Mouse (Mus musculus) forebrain, embryonic 12.5 days (tissue): ENCODE data around the gene Bcas3. TPM values are rescaled to one million over a fixed set of nuclear protein-coding genes. Genes with fewer than 3 reads are reported as not detected.

Experiments
- ATAC-seq: fragments of 200-750 bp; cut with Nextera tagmentation; 2 replicates; pipeline ENCODE4 v1.8.0; 2017; ENCODE audit warnings: moderate TSS enrichment; ENCODE audit not compliant: low FRiP score
- H3K27ac ChIP-seq: fragments of 300-500 bp; sonication (generic); 2 replicates; pipeline ENCODE4 v1.5.1; 2016; ENCODE audit warnings: mild to moderate bottlenecking
- H3K27me3 ChIP-seq: fragments of 300-500 bp; sonication (generic); 2 replicates; pipeline ENCODE4 v1.6.1; 2016; ENCODE audit warnings: mild to moderate bottlenecking
- H3K36me3 ChIP-seq: fragments of 300-500 bp; sonication (generic); replicated peaks from 2 replicates; pipeline ENCODE4 v1.6.1; 2016; ENCODE audit warnings: mild to moderate bottlenecking
- H3K4me1 ChIP-seq: fragments of 300-500 bp; sonication (generic); 2 replicates; pipeline ENCODE4 v1.6.1; 2016
- H3K4me2 ChIP-seq: fragments of 300-500 bp; sonication (generic); 2 replicates; pipeline ENCODE4 v1.6.1; 2016; ENCODE audit warnings: mild to moderate bottlenecking, moderate library complexity
- H3K4me3 ChIP-seq: fragments of 300-500 bp; sonication (generic); replicated peaks from 2 replicates; pipeline ENCODE4 v1.5.1; 2016; ENCODE audit warnings: mild to moderate bottlenecking
- H3K9ac ChIP-seq: fragments of 300-500 bp; sonication (generic); 2 replicates; pipeline ENCODE4 v1.6.1; 2016; ENCODE audit warnings: mild to moderate bottlenecking
- H3K9me3 ChIP-seq: fragments of 300-500 bp; sonication (generic); 2 replicates; pipeline ENCODE4 v1.6.1; 2016
- WGBS: fragments of 180-500 bp; shearing (Covaris S2); methylation state at CpG from one replicate; pipeline ENCODE4 v1.1.7; 2016; 5-methylcytosine and 5-hydroxymethylcytosine counted together
- polyA plus RNA-seq: library from polyadenylated mRNA; unstranded; fragments of >200 nt; fragmentation: Nextera tagmentation; extraction: Ambion mirVana; gene quantifications from 2 replicates; pipeline ENCODE4 v1.2.1, GENCODE M21; 2016

Gene Bcas3
- polyA plus RNA-seq, 1 experiment from 2014 or later = 19.1 TPM

DNA sequence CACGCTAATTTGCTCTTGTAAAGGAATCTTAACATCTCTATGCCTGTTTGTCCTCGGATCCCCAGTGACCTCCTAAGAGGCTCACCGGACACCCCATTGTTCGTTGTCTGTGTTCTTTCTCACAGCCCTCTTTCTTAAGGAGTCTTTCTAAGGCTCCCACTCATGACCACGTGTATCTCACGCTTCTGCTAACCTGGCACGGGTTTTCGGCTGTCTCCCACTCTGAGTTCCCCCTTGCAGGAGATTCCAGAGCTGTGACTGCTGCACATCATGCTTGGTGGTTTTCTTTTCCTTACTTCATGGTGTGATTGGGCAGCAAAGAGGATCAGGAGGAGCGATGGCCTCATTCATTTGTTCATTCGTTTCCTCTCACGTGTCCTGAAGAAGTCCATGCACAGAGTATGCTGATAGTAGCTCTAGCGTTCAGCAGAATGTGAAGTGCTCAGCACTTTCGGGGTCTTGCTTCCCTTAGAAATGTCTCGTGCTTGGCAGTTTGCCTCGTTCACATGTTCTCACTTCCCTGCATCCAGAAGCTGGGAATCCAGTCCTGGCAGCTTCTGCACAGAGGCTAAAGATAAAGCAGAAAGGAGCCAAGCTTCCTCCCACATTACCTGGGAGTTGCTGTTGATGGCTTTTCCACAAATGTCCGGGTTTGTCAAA, 172.0 kb downstream of the Bcas3 start:
- 9% methylated on average over 16 of the region's 16 CpGs for WGBS
- H3K4me3 ChIP-seq = peak overlapping the region; percentile 28; the same call in 1 of the 2 replicates
- H3K9me3 ChIP-seq = no peaks in the 10 kb centered on the region
- no peak overlapping the region for H3K27ac ChIP-seq
- peaks cover 67% of the 10 kb centered on the region for H3K27me3 ChIP-seq
- no peaks in the 10 kb centered on the region for H3K36me3 ChIP-seq
- peaks cover 33% of the 10 kb centered on the region for H3K4me1 ChIP-seq
- H3K9ac ChIP-seq = peak overlapping the region; percentile 18; the same call in 1 of the 2 replicates
- peak overlapping the region; percentile 54 for H3K4me2 ChIP-seq
- ATAC-seq = no peak

DNA sequence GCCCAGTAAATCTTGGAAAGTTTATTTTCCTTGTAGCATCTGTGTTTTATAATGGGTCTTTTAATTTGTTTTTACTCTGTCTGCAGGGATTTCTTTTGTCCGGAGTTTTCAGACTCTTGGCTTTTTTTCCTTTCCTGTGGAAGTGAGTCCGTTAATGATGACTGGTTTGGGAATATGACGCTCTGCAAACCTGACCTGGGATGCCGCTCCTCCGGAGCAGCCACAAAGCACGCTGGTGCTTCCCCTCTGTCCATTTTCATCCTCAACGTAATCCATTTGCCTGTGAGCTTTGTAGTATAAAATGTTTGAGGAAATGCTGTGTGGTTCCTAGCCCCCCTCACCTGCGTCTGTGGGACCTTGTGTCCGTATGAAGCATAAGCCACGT, 172.5 kb downstream of the Bcas3 start:
- peaks cover 33% of the 10 kb centered on the region for H3K4me1 ChIP-seq
- H3K36me3 ChIP-seq = no peaks in the 10 kb centered on the region
- 28% methylated on average over 10 of the region's 10 CpGs for WGBS
- ATAC-seq = no peak
- H3K4me2 ChIP-seq = 0 out of 2 replicates have a peak overlapping the region, but pooled peaks have one; percentile 54
- peaks cover 62% of the 10 kb centered on the region for H3K27me3 ChIP-seq
- H3K27ac ChIP-seq = no peak overlapping the region
- H3K9me3 ChIP-seq = no peaks in the 10 kb centered on the region
- no peak overlapping the region for H3K9ac ChIP-seq
- no peak overlapping the region for H3K4me3 ChIP-seq

DNA sequence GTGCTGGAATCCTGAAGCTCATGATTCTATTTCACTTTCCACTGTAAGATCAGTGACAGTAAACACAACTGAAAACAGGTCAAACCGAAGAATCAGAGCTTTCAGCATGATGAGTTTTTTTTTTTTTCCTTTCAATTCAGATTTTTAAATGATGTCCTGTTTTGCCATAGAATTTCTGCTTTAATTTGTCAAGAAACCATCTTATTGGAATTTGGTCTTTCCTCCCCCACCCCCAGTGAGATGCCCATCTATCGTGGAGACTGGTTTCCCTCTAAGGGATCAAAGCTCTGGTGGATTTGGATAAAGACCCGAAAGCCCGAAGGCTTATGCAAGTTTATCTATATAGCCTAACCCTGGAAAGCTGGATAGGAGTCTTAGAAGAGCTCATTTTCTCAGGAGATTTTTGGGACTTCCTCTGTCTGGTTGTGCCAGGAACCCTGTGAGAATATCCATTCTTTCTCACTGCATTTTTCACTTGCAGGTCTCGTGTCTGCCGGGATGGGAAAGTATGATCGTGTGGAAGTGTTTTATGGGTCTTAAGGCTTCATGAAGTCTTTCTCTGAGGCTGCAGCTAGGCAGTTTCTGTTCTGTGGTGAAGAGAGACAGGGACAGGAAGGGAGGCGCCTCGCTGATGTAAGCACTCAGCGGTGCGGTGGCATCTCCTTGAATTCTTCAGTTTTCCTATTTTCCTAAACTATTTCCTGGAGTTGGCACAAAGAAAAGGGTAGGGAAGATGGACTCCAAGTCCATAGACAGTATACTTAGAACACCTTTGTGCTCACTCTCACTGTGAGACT, 173.2 kb downstream of the Bcas3 start:
- Histone ChIP-seq H3K27me3 (peaks cover 60% of the 10 kb centered on the region), H3K4me2 (no peak overlapping the region), H3K9me3 (no peaks in the 10 kb centered on the region), H3K27ac (no peak overlapping the region), H3K4me1 (peaks cover 33% of the 10 kb centered on the region), H3K36me3 (no peaks in the 10 kb centered on the region), H3K9ac (no peak overlapping the region), H3K4me3 (no peak overlapping the region)
- WGBS = 35% methylated on average over 11 of the region's 11 CpGs
- no peak for ATAC-seq

DNA sequence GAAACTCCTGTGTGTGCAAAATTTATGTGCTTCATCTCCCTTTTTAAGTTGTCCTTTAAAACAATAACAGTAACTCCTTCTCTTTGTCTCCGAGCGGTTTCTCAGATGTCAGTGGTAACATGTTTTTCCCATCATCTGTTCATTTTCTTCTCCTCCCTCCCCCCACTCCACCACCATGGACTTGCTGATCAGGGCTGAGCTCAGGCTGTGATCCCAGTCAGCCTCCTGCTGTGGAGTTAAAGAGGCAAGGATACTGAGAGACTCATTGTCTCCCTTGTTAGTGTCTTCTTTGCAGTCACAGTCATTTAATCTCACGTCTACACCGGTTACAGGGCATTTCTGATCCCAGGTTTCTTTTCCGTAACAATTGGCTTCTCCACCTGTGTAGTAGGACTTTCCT, 174.3 kb downstream of the Bcas3 start:
- H3K27me3 ChIP-seq = peaks cover 58% of the 10 kb centered on the region
- WGBS = 23% methylated on average over 5 of the region's 5 CpGs
- H3K4me3 ChIP-seq = no peak overlapping the region
- H3K36me3 ChIP-seq = no peaks in the 10 kb centered on the region
- peaks cover 33% of the 10 kb centered on the region for H3K4me1 ChIP-seq
- no peaks in the 10 kb centered on the region for H3K9me3 ChIP-seq
- H3K4me2 ChIP-seq = no peak overlapping the region
- no peak for ATAC-seq
- H3K27ac ChIP-seq = no peak overlapping the region
- no peak overlapping the region for H3K9ac ChIP-seq

DNA sequence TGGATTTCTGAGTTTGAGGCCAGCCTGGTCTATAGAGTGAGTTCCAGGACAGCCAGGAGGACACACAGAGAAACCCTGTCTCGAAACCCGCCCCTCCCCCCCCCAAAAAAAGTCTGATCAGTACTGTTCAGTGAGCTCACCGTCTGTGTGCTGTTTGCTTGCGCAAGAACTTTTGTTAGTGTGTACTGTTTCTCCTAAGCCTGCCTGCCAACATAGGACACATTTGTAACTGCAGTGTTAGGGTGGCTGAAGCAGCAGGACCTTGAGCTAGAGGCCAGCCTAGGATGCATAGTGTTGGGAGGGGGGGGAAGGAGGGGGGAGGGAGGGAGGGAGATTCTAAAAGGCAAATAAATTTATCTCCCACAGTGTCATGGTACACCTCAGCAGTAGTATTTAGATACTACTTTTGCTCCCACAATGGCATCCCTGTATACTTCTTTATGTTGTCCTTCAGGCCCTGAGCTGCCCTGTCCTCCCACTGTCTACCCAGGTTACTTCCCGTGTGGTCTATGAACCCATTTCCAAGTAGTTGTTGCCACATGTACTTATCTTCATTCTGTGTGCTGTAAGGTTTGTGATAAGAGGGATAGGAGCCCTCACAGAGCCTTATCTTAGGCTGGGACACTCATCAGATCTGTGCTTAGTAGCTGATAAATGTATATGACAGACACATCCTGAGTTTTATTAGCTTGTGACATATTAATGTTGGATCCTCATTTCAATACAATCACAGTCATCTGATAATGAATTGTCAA, 176.7 kb downstream of the Bcas3 start:
- ATAC-seq = no peak
- Histone ChIP-seq H3K4me2 (no peak overlapping the region), H3K9me3 (no peaks in the 10 kb centered on the region), H3K27ac (no peak overlapping the region), H3K4me3 (no peak overlapping the region), H3K36me3 (no peaks in the 10 kb centered on the region), H3K4me1 (peaks cover 21% of the 10 kb centered on the region; the same call in 1 of the 2 replicates), H3K27me3 (peaks cover 42% of the 10 kb centered on the region), H3K9ac (no peak overlapping the region)
- 68% methylated on average over 5 of the region's 5 CpGs for WGBS

GRCm38 (mm10) chr11:85540989-85541388, 188.0 kb downstream of the Bcas3 start:
- H3K9ac ChIP-seq = no peak overlapping the region

DNA sequence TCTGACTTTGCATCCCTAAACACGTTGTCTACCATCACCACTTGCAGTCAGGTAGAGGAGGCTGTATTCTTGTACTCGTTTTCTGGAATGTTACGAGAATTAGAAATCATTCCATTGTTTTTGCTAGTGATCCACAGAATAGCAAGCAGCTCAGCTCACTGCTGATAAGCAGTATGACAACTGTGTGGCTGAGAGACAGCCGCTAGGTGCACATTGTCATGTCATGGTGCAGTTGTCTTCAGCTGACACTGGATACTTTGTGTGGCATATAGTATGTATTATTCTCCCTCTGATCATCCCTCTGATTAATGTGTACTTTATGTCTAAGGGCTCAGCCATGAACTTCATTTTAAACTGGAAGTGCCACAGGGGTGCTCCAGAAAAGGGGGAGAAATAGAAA, 190.3 kb downstream of the Bcas3 start:
- H3K9me3 ChIP-seq = no peaks in the 10 kb centered on the region
- 0 out of 2 replicates have a peak, but pooled peaks cover 2% of the 10 kb centered on the region for H3K4me1 ChIP-seq
- ATAC-seq = no peak
- H3K36me3 ChIP-seq = no peaks in the 10 kb centered on the region
- no peak overlapping the region for H3K9ac ChIP-seq
- no peak overlapping the region for H3K4me3 ChIP-seq
- no peaks in the 10 kb centered on the region for H3K27me3 ChIP-seq
- 82% methylated on average over 4 of the region's 4 CpGs for WGBS
- H3K4me2 ChIP-seq = no peak overlapping the region
- no peak overlapping the region for H3K27ac ChIP-seq

More at GRCm38 (mm10) chr11:85540989-85541388, 188.0 kb downstream of the Bcas3 start:
- 83% methylated on average over 4 of the region's 4 CpGs for WGBS
- H3K4me1 ChIP-seq = no peaks in the 10 kb centered on the region
- no peaks in the 10 kb centered on the region for H3K36me3 ChIP-seq
- no peak for ATAC-seq
- no peak overlapping the region for H3K4me3 ChIP-seq
- no peaks in the 10 kb centered on the region for H3K27me3 ChIP-seq
- no peak overlapping the region for H3K27ac ChIP-seq
- H3K9me3 ChIP-seq = no peaks in the 10 kb centered on the region
- no peak overlapping the region for H3K4me2 ChIP-seq

- Histone ChIP-seq H3K9me3 (no peaks in the 10 kb centered on the region), H3K36me3 (no peaks in the 10 kb centered on the region), H3K4me3 (no peak overlapping the region), H3K4me1 (0 out of 2 replicates have a peak, but pooled peaks cover 2% of the 10 kb centered on the region), H3K27ac (no peak overlapping the region), H3K9ac (no peak overlapping the region), H3K27me3 (no peaks in the 10 kb centered on the region), H3K4me2 (no peak overlapping the region)
- ATAC-seq = no peak
- 59% methylated on average over 5 of the region's 5 CpGs for WGBS
Measured at GRCm38 (mm10) chr11:85545602-85546001, 192.6 kb downstream of the Bcas3 start.

- 69% methylated on average over 6 of the region's 6 CpGs for WGBS
- Histone ChIP-seq H3K4me3 (no peak overlapping the region), H3K27me3 (no peaks in the 10 kb centered on the region), H3K4me1 (0 out of 2 replicates have a peak, but pooled peaks cover 2% of the 10 kb centered on the region), H3K36me3 (no peaks in the 10 kb centered on the region), H3K4me2 (no peak overlapping the region), H3K9me3 (no peaks in the 10 kb centered on the region), H3K9ac (no peak overlapping the region), H3K27ac (no peak overlapping the region)
- no peak for ATAC-seq
Measured at GRCm38 (mm10) chr11:85547966-85548365, 195.0 kb downstream of the Bcas3 start.

DNA sequence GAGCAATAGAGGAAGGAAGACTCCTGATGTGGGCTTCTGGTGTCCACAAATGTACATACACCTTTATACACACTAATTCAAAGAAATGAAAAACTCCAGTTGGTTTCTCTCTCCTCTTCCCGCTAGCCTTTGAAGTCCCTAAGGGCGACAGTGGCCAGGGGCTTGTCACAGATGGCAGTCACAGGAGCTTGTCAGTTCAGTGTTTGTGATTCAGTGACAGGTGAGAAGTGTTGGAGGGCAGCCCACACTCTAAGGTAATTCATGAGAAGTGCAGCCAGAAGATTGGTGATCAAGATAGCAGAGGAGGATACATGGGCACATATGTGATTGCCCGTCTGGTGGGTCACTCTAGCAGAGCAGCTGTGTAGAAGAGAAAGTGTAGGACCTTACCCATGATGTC, 196.7 kb downstream of the Bcas3 start:
- Histone ChIP-seq H3K4me3 (no peak overlapping the region), H3K27ac (no peak overlapping the region), H3K9ac (no peak overlapping the region), H3K4me2 (no peak overlapping the region), H3K36me3 (no peaks in the 10 kb centered on the region), H3K27me3 (no peaks in the 10 kb centered on the region), H3K4me1 (0 out of 2 replicates have a peak, but pooled peaks cover 2% of the 10 kb centered on the region), H3K9me3 (no peaks in the 10 kb centered on the region)
- no peak for ATAC-seq
- WGBS = 81% methylated on average over 3 of the region's 3 CpGs

DNA sequence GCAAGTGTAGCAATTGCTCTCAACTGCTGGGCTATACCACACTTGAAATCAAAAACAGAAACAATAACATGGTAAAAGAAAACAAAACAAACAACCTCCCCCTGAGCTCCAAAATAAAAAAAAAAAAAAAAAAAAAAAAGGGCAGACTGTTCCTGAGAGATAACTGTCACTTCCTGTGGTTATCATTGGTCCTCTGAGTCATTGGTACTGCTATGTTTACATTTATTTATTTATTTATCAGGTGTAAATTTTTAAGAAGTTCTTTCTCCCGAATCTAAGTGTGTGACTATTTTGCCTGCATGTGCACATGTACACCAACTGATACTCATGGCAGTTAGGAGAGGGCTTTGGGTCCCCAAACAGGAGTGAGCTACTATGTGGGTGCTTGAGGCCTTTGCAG, 202.1 kb downstream of the Bcas3 start:
- Histone ChIP-seq H3K27ac (no peak overlapping the region), H3K36me3 (no peaks in the 10 kb centered on the region), H3K27me3 (0 out of 2 replicates have a peak, but pooled peaks cover 2% of the 10 kb centered on the region), H3K4me2 (no peak overlapping the region), H3K9me3 (no peaks in the 10 kb centered on the region), H3K9ac (no peak overlapping the region), H3K4me3 (no peak overlapping the region), H3K4me1 (no peaks in the 10 kb centered on the region)
- WGBS = 79% methylated on average over 1 of the region's 1 CpGs
- ATAC-seq = no peak

DNA sequence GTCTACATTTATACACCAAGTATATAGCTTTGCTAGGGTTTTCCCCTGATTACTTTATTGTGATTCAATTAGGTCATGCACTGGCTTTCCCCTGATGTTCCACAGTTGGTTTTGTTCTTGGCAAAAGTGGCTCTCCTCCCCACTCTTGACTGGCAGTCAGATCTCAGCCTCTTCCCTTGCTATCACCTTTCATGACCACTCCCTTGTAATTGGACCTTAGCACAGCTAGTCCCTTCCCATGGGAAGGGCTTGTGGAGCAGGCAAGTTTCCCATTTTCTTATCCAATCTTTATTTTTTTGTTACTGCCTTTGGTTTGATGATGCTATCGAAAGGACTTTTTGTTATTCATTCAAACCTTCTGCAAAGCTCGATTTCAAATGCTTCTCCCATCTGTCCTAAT, 202.8 kb downstream of the Bcas3 start:
- Histone ChIP-seq H3K9ac (no peak overlapping the region), H3K4me1 (no peaks in the 10 kb centered on the region), H3K4me3 (no peak overlapping the region), H3K9me3 (no peaks in the 10 kb centered on the region), H3K4me2 (no peak overlapping the region), H3K36me3 (no peaks in the 10 kb centered on the region), H3K27ac (no peak overlapping the region), H3K27me3 (0 out of 2 replicates have a peak, but pooled peaks cover 2% of the 10 kb centered on the region)
- ATAC-seq = no peak
- WGBS = 67% methylated on average over 2 of the region's 2 CpGs
